Mouse (Mus musculus) lung, embryonic 14.5 days (tissue): ENCODE results near the gene Ctnnd1. TPM values are rescaled to one million over a fixed set of nuclear protein-coding genes. Genes with fewer than 3 reads are reported as not detected.
A peak's percentile ranks its signal among the peaks of the same experiment; 100 is the strongest.

Experiments
- ATAC-seq: fragments of 200-750 bp; cut with Nextera tagmentation; 2 replicates; pipeline ENCODE4 v1.8.0; 2017; ENCODE audit warnings: mild to moderate bottlenecking, moderate TSS enrichment, moderate library complexity; ENCODE audit not compliant: insufficient read depth
- DNase-seq: peaks from one replicate; pipeline ENCODE4 v3.0.0-alpha.2; 2015
- H3K27ac ChIP-seq: fragments of 300-500 bp; sonication (generic); 2 replicates; pipeline ENCODE4 v1.5.1; 2014; ENCODE audit warnings: low read depth, mild to moderate bottlenecking, moderate library complexity
- H3K27me3 ChIP-seq: fragments of 300-500 bp; sonication (generic); 2 replicates; pipeline ENCODE4 v1.6.1; 2014; ENCODE audit warnings: low read length, control low read depth; ENCODE audit not compliant: insufficient read depth
- H3K36me3 ChIP-seq: fragments of 300-500 bp; sonication (generic); 2 replicates; pipeline ENCODE4 v1.6.1; 2014; ENCODE audit warnings: control low read depth; ENCODE audit not compliant: insufficient read depth
- H3K4me1 ChIP-seq: fragments of 300-500 bp; sonication (generic); 2 replicates; pipeline ENCODE4 v1.6.1; 2014; ENCODE audit warnings: antibody characterized with exemption, control low read depth; ENCODE audit not compliant: insufficient read depth
- H3K4me2 ChIP-seq: fragments of 300-500 bp; sonication (generic); 2 replicates; pipeline ENCODE4 v1.6.1; 2014; ENCODE audit warnings: mild to moderate bottlenecking
- H3K4me3 ChIP-seq: fragments of 300-500 bp; sonication (generic); 2 replicates; pipeline ENCODE4 v1.5.1; 2014; ENCODE audit warnings: low read depth, low read length
- H3K9ac ChIP-seq: fragments of 300-500 bp; sonication (generic); 2 replicates; pipeline ENCODE4 v1.6.1; 2014
- H3K9me3 ChIP-seq: fragments of 300-500 bp; sonication (generic); 2 replicates; pipeline ENCODE4 v1.6.1; 2016; ENCODE audit warnings: low read depth, low read length, control low read depth
- CTCF ChIP-seq: IDR thresholded peaks from 2 replicates; pipeline ENCODE4 v1.5.1; 2016; ENCODE audit warnings: antibody characterized with exemption, low read depth
- WGBS: fragments of 180-500 bp; shearing (Covaris S2); extraction: QIAGEN DNeasy Blood & Tissue Kit; methylation state at CpG from one replicate; pipeline ENCODE4 v1.1.7; 2014; 5-methylcytosine and 5-hydroxymethylcytosine counted together
- polyA plus RNA-seq: library from polyadenylated mRNA; unstranded; fragments of >200 nt; fragmentation: Nextera tagmentation; extraction: Ambion mirVana; gene quantifications from 2 replicates; pipeline ENCODE4 v1.2.1, GENCODE M21; 2014

Gene Ctnnd1
- polyA plus RNA-seq, 1 experiment from 2014 or later: 59.9 TPM

GRCm38 (mm10) chr2:84662866-84663265 lies 12.3 kb upstream of the Ctnnd1 start:
- TF ChIP-seq CTCF: peak; percentile 63
- Histone ChIP-seq H3K4me3 (no peak overlapping the region), H3K9me3 (no peaks in the 10 kb centered on the region), H3K4me1 (no peaks in the 10 kb centered on the region), H3K9ac (no peak overlapping the region), H3K4me2 (no peak overlapping the region), H3K36me3 (no peaks in the 10 kb centered on the region), H3K27me3 (no peaks in the 10 kb centered on the region), H3K27ac (no peak overlapping the region)
- ATAC-seq (no peak), DNase-seq (peak; percentile 80)
- WGBS: 29% methylated on average over 2 of the region's 2 CpGs

GRCm38 (mm10) chr2:84660253-84660652 lies 9.7 kb upstream of the Ctnnd1 start:
- no peak overlapping the region for H3K4me2 ChIP-seq
- TF ChIP-seq CTCF: peak; percentile 68
- DNase-seq: peak; percentile 77
- peak; percentile 45; the same call in 1 of the 2 replicates for ATAC-seq
- H3K27ac ChIP-seq: no peak overlapping the region
- H3K27me3 ChIP-seq: no peaks in the 10 kb centered on the region
- H3K4me3 ChIP-seq: no peak overlapping the region
- no peaks in the 10 kb centered on the region for H3K36me3 ChIP-seq
- H3K4me1 ChIP-seq: no peaks in the 10 kb centered on the region
- H3K9me3 ChIP-seq: no peaks in the 10 kb centered on the region
- WGBS: 60% methylated on average over 3 of the region's 3 CpGs
- H3K9ac ChIP-seq: no peak overlapping the region

GRCm38 (mm10) chr2:84658806-84659205 lies 8.2 kb upstream of the Ctnnd1 start, which contains the start of gene Btbd18:
Gene Btbd18 (plus strand): TSS chr2:84659079.
- no peak within 1 kb of the TSS for H3K9ac ChIP-seq
- no peak within 1 kb of the TSS for H3K4me3 ChIP-seq
- no peaks in the 10 kb centered on the region for H3K9me3 ChIP-seq
- H3K36me3 ChIP-seq: no peaks in the 10 kb centered on the region
- ATAC-seq (no peak), DNase-seq (no peak)
- H3K4me2 ChIP-seq: no peak within 1 kb of the TSS
- WGBS: 91% methylated on average over 32 of the region's 32 CpGs
- no peak for TF ChIP-seq CTCF
- H3K4me1 ChIP-seq: no peaks in the 10 kb centered on the region
- no peaks in the 10 kb centered on the region for H3K27me3 ChIP-seq
- H3K27ac ChIP-seq: no peak within 1 kb of the TSS

GRCm38 (mm10) chr2:84655864-84656263 lies 5.3 kb upstream of the Ctnnd1 start:
- Histone ChIP-seq H3K4me3 (no peak overlapping the region), H3K36me3 (no peaks in the 10 kb centered on the region), H3K9ac (no peak overlapping the region), H3K4me1 (no peaks in the 10 kb centered on the region), H3K4me2 (no peak overlapping the region), H3K9me3 (no peaks in the 10 kb centered on the region), H3K27me3 (no peaks in the 10 kb centered on the region), H3K27ac (no peak overlapping the region)
- ATAC-seq (no peak), DNase-seq (no peak)
- WGBS: 62% methylated on average over 1 of the region's 1 CpGs
- TF ChIP-seq CTCF: no peak

- no peaks in the 10 kb centered on the region for H3K27me3 ChIP-seq
- no peaks in the 10 kb centered on the region for H3K4me1 ChIP-seq
- H3K9me3 ChIP-seq: no peaks in the 10 kb centered on the region
- peak; percentile 25; the same call in 1 of the 2 replicates for TF ChIP-seq CTCF
- DNase-seq: no peak
- H3K36me3 ChIP-seq: no peaks in the 10 kb centered on the region
- no peak overlapping the region for H3K4me3 ChIP-seq
- no peak overlapping the region for H3K9ac ChIP-seq
- ATAC-seq: no peak
- H3K4me2 ChIP-seq: no peak overlapping the region
- H3K27ac ChIP-seq: no peak overlapping the region
These were observed 2.8 kb upstream of the Ctnnd1 start for GRCm38 (mm10) chr2:84653354-84653753.

GRCm38 (mm10) chr2:84649674-84650073 lies 891 bp downstream of the Ctnnd1 start:
- H3K9me3 ChIP-seq: no peaks in the 10 kb centered on the region

GRCm38 (mm10) chr2:84648369-84648768 lies 2.2 kb downstream of the Ctnnd1 start:
- Histone ChIP-seq H3K4me1 (no peaks in the 10 kb centered on the region; the same call in 1 of the 2 replicates), H3K9ac (peak overlapping the region; percentile 55), H3K27me3 (no peaks in the 10 kb centered on the region), H3K27ac (no peak overlapping the region), H3K4me2 (peak overlapping the region; percentile 61), H3K4me3 (peak overlapping the region; percentile 60), H3K9me3 (no peaks in the 10 kb centered on the region), H3K36me3 (no peaks in the 10 kb centered on the region)
- peak; percentile 64 for DNase-seq
- 25% methylated on average over 6 of the region's 6 CpGs for WGBS
- no peak; the same call in 1 of the 2 replicates for ATAC-seq
- TF ChIP-seq CTCF: peak; percentile 47

More at GRCm38 (mm10) chr2:84649674-84650073, 891 bp downstream of the Ctnnd1 start:
- H3K4me3 ChIP-seq: peak overlapping the region; percentile 60
- peak overlapping the region; percentile 85 for H3K9ac ChIP-seq
- no peak for ATAC-seq
- no peak for TF ChIP-seq CTCF
- peak overlapping the region; percentile 99 for H3K27ac ChIP-seq
- H3K27me3 ChIP-seq: no peaks in the 10 kb centered on the region
- no peaks in the 10 kb centered on the region for H3K36me3 ChIP-seq
- no peaks in the 10 kb centered on the region; the same call in 1 of the 2 replicates for H3K4me1 ChIP-seq
- peak; percentile 52 for DNase-seq
- 0% methylated on average over 10 of the region's 10 CpGs for WGBS
- peak overlapping the region; percentile 61 for H3K4me2 ChIP-seq

GRCm38 (mm10) chr2:84647051-84647568 lies 3.5 kb downstream of the Ctnnd1 start:
- no peak overlapping the region for H3K4me3 ChIP-seq
- no peak overlapping the region for H3K27ac ChIP-seq
- no peaks in the 10 kb centered on the region; the same call in 1 of the 2 replicates for H3K4me1 ChIP-seq
- peak overlapping the region; percentile 61 for H3K4me2 ChIP-seq
- 86% methylated on average over 6 of the region's 6 CpGs for WGBS
- no peaks in the 10 kb centered on the region for H3K27me3 ChIP-seq
- no peaks in the 10 kb centered on the region for H3K36me3 ChIP-seq
- no peaks in the 10 kb centered on the region for H3K9me3 ChIP-seq
- DNase-seq: no peak
- no peak overlapping the region for H3K9ac ChIP-seq
- no peak for TF ChIP-seq CTCF
- ATAC-seq: no peak
